ENCODE assay signal across 13 mouse cellular contexts in the genomic region with DNA sequence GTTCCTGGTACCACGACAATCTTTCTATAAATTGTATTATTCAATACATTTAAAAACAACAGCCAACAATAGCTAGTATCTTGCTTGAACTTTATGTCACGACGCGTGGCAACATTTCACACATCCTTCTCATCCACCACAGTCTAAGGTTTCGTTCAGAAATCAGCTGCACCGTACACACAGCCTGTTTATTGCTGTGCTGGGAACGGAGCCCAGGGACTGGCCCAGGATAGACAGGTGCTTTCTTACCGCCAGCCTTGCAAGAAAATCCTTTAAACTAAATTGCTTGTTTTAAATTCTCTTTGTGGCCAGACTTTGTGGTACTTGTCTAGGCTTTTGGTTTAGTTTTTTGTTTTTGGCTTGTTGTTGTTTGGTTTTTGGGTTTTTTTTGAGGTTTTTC.
DNase-seq lines count a peak whose midpoint lies in the region; ATAC-seq and TF ChIP-seq lines count a peak whose summit lies in the region.
"Had no signal": no experiment of that assay in that cellular context is flagged by ENCODE, and none has a peak within 500 bp of the region (broad histone marks: within the 10 kb centered on the region; RNA-seq: fewer than 3 reads in every experiment).

No protein-coding gene starts in this region.

- intact Hi-C loops in gastrocnemius, adult 2 months (cut with DNase I) = no loop called here
- intact Hi-C loops in gastrocnemius, postnatal 14 days (cut with DNase I; ENCODE audit: low total_unique reads) = no loop called here

- no peaks in the 10 kb centered on the region for H3K9me3 ChIP-seq in midbrain, embryonic 11.5 days (ENCODE audit: control insufficient read depth, low read length)
- no peaks in the 10 kb centered on the region for H3K9me3 ChIP-seq in midbrain, embryonic 14.5 days (ENCODE audit: control insufficient read depth, low read length)

- peak; percentile 69 for DNase-seq in gastrocnemius, adult 2 months
- no peak for DNase-seq in gastrocnemius, postnatal 14 days
- no peak for DNase-seq in midbrain, embryonic 11.5 days (ENCODE audit: low spot score, missing footprints)
- DNase-seq in midbrain, embryonic 14.5 days = no peak
- DNase-seq in skeletal muscle tissue, adult 2 months (ENCODE audit: low read depth, low spot score) = peak; percentile 27
- DNase-seq in layer of hippocampus, adult 8-10 months (ENCODE audit: low spot score in 2 of 2) = no peak
- DNase-seq: cerebellum, adult 8-10 months; gastrocnemius, postnatal 10 days; lung, postnatal 10 days; right cerebral cortex, postnatal 4 days; thymus, postnatal 36 days had no signal

- H3K27ac ChIP-seq in gastrocnemius, adult 2 months = peak overlapping the region; percentile 76; the same call in 1 of the 2 replicates
- H3K27ac ChIP-seq in midbrain, embryonic 11.5 days (ENCODE audit: low read depth, low read length) = no peak overlapping the region
- H3K27ac ChIP-seq in midbrain, embryonic 14.5 days (replicated peaks; ENCODE audit: low read depth, low read length) = no peak overlapping the region
- H3K27ac ChIP-seq in embryonic fibroblast, embryonic 13.5 days (ENCODE audit: insufficient read depth, low read length) = peak overlapping the region; percentile 63; the same call in 1 of the 2 replicates
- H3K27ac ChIP-seq: liver, embryonic 14.5 days had no signal

- no peak for ATAC-seq in midbrain, embryonic 11.5 days (ENCODE audit: low FRiP score)
- no peak for ATAC-seq in midbrain, embryonic 14.5 days (ENCODE audit: low FRiP score, low TSS enrichment)

- H3K4me3 ChIP-seq in gastrocnemius, adult 2 months = no peak overlapping the region
- no peak overlapping the region for H3K4me3 ChIP-seq in midbrain, embryonic 11.5 days (ENCODE audit: low read depth, low read length)
- no peak overlapping the region for H3K4me3 ChIP-seq in midbrain, embryonic 14.5 days (replicated peaks; ENCODE audit: low read depth, low read length)
- H3K4me3 ChIP-seq in embryonic fibroblast, embryonic 13.5 days (ENCODE audit: insufficient read depth, low read length) = no peak overlapping the region

- H3K27me3 ChIP-seq in midbrain, embryonic 11.5 days (ENCODE audit: control insufficient read depth, insufficient read depth, low read length) = no peaks in the 10 kb centered on the region
- no peaks in the 10 kb centered on the region for H3K27me3 ChIP-seq in midbrain, embryonic 14.5 days (ENCODE audit: control insufficient read depth, insufficient read depth, low read length)

- peaks cover 7% of the 10 kb centered on the region; the same call in 1 of the 2 replicates for H3K36me3 ChIP-seq in midbrain, embryonic 11.5 days (ENCODE audit: control insufficient read depth, insufficient read depth, low read length)
- H3K36me3 ChIP-seq in midbrain, embryonic 14.5 days (ENCODE audit: control insufficient read depth, insufficient read depth, low read length) = peaks cover 9% of the 10 kb centered on the region

- 89% methylated on average over 8 of the region's 8 CpGs for WGBS in midbrain, embryonic 11.5 days
- WGBS in midbrain, embryonic 14.5 days = 85% methylated on average over 8 of the region's 8 CpGs

- TF ChIP-seq CTCF in gastrocnemius, adult 2 months (IDR thresholded peaks at IDR 0.05) = no peak
- TF ChIP-seq CTCF in embryonic fibroblast, embryonic 13.5 days (IDR thresholded peaks at IDR 0.05; ENCODE audit: borderline replicate concordance, insufficient read depth, low read length) = no peak

- TF ChIP-seq POLR2A in embryonic fibroblast, embryonic 13.5 days (IDR thresholded peaks at IDR 0.05; ENCODE audit: low read depth, low read length) = no peak

- H3K4me1 ChIP-seq in midbrain, embryonic 11.5 days (ENCODE audit: control insufficient read depth, insufficient read depth, low read length) = peaks cover 23% of the 10 kb centered on the region
- peaks cover 30% of the 10 kb centered on the region; the same call in 1 of the 2 replicates for H3K4me1 ChIP-seq in midbrain, embryonic 14.5 days (ENCODE audit: control insufficient read depth, insufficient read depth, low read length)
- peaks cover 7% of the 10 kb centered on the region for H3K4me1 ChIP-seq in embryonic fibroblast, embryonic 13.5 days (ENCODE audit: control insufficient read depth, insufficient read depth, low read length)

- H3K9ac ChIP-seq in midbrain, embryonic 11.5 days (ENCODE audit: low read length) = no peak overlapping the region
- no peak overlapping the region for H3K9ac ChIP-seq in midbrain, embryonic 14.5 days (replicated peaks; ENCODE audit: low read length)
- H3K9ac ChIP-seq: liver, embryonic 14.5 days had no signal

- peak overlapping the region; percentile 54; the same call in 1 of the 2 replicates for H3K4me2 ChIP-seq in midbrain, embryonic 11.5 days
- no peak overlapping the region; the same call in 1 of the 2 replicates for H3K4me2 ChIP-seq in midbrain, embryonic 14.5 days (ENCODE audit: low read length)

Comparison
In these comparisons a context has a peak if more than half of its experiments do, and no peak if none do; other contexts are left out.
1. DNase-seq: peak in gastrocnemius, adult 2 months (single experiment) and skeletal muscle tissue, adult 2 months (single experiment); none in gastrocnemius, postnatal 14 days (single experiment), midbrain, embryonic 11.5 days (single experiment), midbrain, embryonic 14.5 days (single experiment) and layer of hippocampus, adult 8-10 months (0 of 2).
2. H3K27ac ChIP-seq: peak in gastrocnemius, adult 2 months (single experiment) and embryonic fibroblast, embryonic 13.5 days (single experiment); none in midbrain, embryonic 11.5 days (single experiment) and midbrain, embryonic 14.5 days (single experiment).